Mouse (Mus musculus) small intestine, adult 2 months (tissue): ENCODE measurements around the gene Mthfr. TPM values are rescaled to one million over a fixed set of nuclear protein-coding genes. Genes with fewer than 3 reads are reported as not detected.

Source experiments
- H3K27ac ChIP-seq: fragments of 200-500 bp; 2 replicates; pipeline ENCODE4 v1.5.1; 2012; ENCODE audit warnings: low read depth, low read length, control low read depth, inconsistent platforms; ENCODE audit not compliant: insufficient read depth
- H3K27me3 ChIP-seq: fragments of 200-500 bp; 2 replicates; pipeline ENCODE4 v1.6.1; 2012; ENCODE audit warnings: mild to moderate bottlenecking, moderate library complexity, low read length, inconsistent platforms; ENCODE audit not compliant: control insufficient read depth, insufficient read depth
- H3K36me3 ChIP-seq: fragments of 200-500 bp; 2 replicates; pipeline ENCODE4 v1.6.1; 2012; ENCODE audit warnings: mild to moderate bottlenecking, low read length, control low read depth, inconsistent platforms; ENCODE audit not compliant: control insufficient read depth, insufficient read depth
- H3K4me1 ChIP-seq: fragments of 200-500 bp; 2 replicates; pipeline ENCODE4 v1.6.1; 2012; ENCODE audit warnings: low read length, inconsistent platforms, mixed read lengths; ENCODE audit not compliant: control insufficient read depth, insufficient read depth, insufficient read length
- H3K4me3 ChIP-seq: fragments of 200-500 bp; 2 replicates; pipeline ENCODE4 v1.5.1; 2012; ENCODE audit warnings: low read depth, mild to moderate bottlenecking, control low read depth, inconsistent platforms, low read length, moderate library complexity
- CTCF ChIP-seq: fragments of 200-500 bp; IDR thresholded peaks from 2 replicates; pipeline ENCODE4 v1.5.1; 2012; ENCODE audit warnings: low read depth, mild to moderate bottlenecking, control low read depth, inconsistent platforms, low read length, moderate library complexity, mixed read lengths; ENCODE audit not compliant: insufficient replicate concordance, insufficient read length; ENCODE audit errors: extremely low read depth
- POLR2A ChIP-seq: fragments of 200-500 bp; IDR thresholded peaks from 2 replicates; pipeline ENCODE4 v1.6.1; 2012; ENCODE audit warnings: low read depth, mild to moderate bottlenecking, control low read depth, inconsistent platforms, low read length, moderate library complexity
- WGBS: fragments of 180-500 bp; shearing (Covaris S2); methylation state at CpG from one replicate; pipeline ENCODE4 v1.1.7; 2018; 5-methylcytosine and 5-hydroxymethylcytosine counted together
- polyA plus RNA-seq: library from polyadenylated mRNA; depleted of rRNA; stranded (reverse); fragments of >200 nt; gene quantifications from 2 replicates; pipeline ENCODE4 v1.2.3, GENCODE M21; 2012; rRNA removed

The Mthfr gene
- polyA plus RNA-seq, 1 experiment, result 8.8 TPM

DNA sequence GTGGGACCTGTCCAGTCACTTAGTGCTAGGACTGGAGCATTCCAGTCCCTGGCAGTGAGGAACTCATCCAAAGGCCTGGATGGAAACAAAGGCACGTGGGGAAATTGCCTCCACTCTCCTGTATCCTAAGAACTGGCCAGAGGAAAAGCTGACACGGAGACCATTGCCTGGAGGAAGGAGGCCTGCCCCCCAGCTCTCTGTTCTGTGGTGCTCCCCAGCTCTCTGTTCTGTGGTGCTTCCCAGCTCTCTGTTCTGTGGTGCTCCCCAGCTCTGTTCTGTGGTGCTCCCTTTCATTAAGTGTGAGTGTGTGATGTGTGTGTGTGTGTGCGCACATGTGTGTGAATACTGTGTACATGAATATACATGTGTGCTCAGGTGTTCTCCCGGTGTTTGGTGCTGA lies 56.2 kb downstream of the Mthfr start:
- no peak for TF ChIP-seq CTCF
- TF ChIP-seq POLR2A, result no peak
- 72% methylated on average over 4 of the region's 4 CpGs for WGBS
- H3K27ac ChIP-seq, result no peak overlapping the region
- H3K4me3 ChIP-seq, result no peak overlapping the region
- no peaks in the 10 kb centered on the region for H3K36me3 ChIP-seq
- no peaks in the 10 kb centered on the region for H3K27me3 ChIP-seq
- no peaks in the 10 kb centered on the region for H3K4me1 ChIP-seq

DNA sequence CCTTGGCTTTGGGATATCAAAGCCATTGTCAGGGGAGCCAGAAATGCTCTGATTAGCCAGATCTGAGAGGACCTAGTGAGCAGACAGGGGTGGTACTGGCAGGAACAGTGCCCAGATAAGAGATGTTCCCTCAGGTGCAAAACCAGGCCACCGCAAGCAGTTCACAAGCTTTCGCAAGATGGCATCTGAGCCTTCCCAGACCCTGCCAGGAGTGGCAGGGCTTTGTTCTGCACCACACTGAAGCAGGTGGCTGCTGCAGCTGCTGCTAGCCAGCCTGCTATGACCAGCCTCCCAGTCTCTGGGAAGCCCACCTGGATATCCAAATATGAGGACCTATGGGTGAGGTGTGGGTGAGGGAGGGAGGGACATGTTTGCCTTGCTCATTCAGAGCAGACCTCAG lies 59.1 kb downstream of the Mthfr start:
- no peaks in the 10 kb centered on the region for H3K4me1 ChIP-seq
- H3K27me3 ChIP-seq, result no peaks in the 10 kb centered on the region
- no peak overlapping the region for H3K27ac ChIP-seq
- no peak overlapping the region for H3K4me3 ChIP-seq
- H3K36me3 ChIP-seq, result no peaks in the 10 kb centered on the region
- TF ChIP-seq POLR2A (no peak), CTCF (no peak)
- WGBS, result 93% methylated on average over 2 of the region's 2 CpGs

DNA sequence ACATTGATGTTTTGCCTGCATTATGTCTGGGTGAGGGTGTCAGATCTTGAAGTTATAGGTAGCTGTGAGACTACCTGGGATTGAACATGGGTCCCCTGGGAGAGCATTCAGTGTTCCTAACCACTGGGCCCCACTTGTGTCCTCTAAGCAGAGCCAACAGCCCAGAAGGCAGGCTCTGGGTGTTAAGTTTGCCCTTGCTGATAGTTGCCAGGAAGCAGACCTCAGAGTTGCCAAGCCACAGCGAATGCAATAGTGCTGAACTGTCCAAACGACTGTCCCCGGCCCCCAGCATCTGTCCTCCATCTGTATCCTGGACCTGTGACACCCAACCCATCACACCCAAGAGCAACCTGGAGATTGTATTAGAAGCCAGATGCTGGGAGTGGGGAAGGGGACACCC lies 59.8 kb downstream of the Mthfr start:
- Histone ChIP-seq H3K36me3 (no peaks in the 10 kb centered on the region), H3K27ac (no peak overlapping the region), H3K27me3 (no peaks in the 10 kb centered on the region), H3K4me1 (no peaks in the 10 kb centered on the region), H3K4me3 (no peak overlapping the region)
- TF ChIP-seq CTCF, result no peak
- no peak for TF ChIP-seq POLR2A
- 64% methylated on average over 3 of the region's 3 CpGs for WGBS

DNA sequence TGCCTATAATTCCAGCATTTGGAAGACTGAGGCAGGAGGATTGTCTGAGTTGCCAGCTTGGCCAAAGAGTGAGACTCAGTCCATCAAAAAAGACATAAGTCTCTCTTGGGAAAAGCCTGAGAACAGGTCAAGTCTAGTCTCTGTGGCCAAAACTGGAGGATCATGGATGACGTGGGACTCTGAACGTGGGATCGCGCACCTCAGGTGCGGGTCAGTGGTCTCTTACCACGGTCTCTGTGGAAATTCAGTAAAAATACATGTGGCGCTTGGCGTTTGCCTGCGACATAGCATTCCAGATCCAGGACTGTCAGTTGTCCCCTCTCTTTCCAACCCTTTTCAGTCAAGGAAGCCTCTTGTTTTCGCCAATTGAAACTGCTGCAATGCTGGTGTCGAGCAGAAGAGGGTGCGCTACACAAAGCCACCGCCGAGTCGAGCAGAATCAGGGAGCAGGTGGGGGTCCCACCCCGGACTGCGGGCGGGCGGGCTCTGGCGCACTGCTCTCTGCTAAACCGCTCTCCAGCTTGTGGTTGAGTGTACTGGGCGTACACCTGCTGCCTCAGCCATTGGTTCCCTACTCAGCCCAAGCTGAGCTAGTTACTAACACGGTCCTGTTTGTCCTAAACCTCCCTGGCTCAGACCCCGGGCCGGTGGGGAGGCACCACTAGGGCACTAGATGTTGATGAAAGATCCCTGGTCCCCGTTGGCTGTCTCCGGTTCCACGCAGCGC lies 63.1 kb downstream of the Mthfr start:
- Histone ChIP-seq H3K4me3 (peak overlapping the region; percentile 41), H3K4me1 (no peaks in the 10 kb centered on the region), H3K27me3 (no peaks in the 10 kb centered on the region), H3K36me3 (no peaks in the 10 kb centered on the region), H3K27ac (no peak overlapping the region)
- WGBS, result 19% methylated on average over 29 of the region's 29 CpGs
- TF ChIP-seq POLR2A, result no peak
- TF ChIP-seq CTCF, result peak; percentile 28; the same call in 1 of the 2 replicates

DNA sequence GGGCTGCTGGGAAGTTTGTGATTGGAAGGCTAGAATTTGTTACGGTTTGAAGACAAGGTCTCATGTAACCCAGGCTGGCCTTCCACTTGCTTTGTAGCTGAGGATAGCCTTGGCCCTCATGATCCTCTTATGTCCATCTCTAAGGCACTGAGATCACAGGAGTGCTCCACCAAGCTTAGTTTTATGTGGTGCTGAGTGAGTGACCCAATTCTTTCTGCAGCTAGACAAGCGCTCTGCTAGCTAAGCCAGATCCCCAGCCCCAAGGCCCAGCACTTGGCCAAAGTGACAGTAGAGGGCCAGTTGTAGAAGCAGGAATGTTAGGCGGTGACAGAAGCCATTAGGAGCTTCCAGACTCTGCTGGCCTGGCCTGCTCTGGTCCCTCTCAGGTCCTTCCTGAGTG lies 65.3 kb downstream of the Mthfr start:
- WGBS, result 91% methylated on average over 3 of the region's 3 CpGs
- TF ChIP-seq POLR2A (no peak), CTCF (no peak)
- H3K36me3 ChIP-seq, result no peaks in the 10 kb centered on the region
- no peaks in the 10 kb centered on the region; the same call in 1 of the 2 replicates for H3K4me1 ChIP-seq
- no peak overlapping the region for H3K27ac ChIP-seq
- H3K27me3 ChIP-seq, result no peaks in the 10 kb centered on the region
- no peak overlapping the region for H3K4me3 ChIP-seq

DNA sequence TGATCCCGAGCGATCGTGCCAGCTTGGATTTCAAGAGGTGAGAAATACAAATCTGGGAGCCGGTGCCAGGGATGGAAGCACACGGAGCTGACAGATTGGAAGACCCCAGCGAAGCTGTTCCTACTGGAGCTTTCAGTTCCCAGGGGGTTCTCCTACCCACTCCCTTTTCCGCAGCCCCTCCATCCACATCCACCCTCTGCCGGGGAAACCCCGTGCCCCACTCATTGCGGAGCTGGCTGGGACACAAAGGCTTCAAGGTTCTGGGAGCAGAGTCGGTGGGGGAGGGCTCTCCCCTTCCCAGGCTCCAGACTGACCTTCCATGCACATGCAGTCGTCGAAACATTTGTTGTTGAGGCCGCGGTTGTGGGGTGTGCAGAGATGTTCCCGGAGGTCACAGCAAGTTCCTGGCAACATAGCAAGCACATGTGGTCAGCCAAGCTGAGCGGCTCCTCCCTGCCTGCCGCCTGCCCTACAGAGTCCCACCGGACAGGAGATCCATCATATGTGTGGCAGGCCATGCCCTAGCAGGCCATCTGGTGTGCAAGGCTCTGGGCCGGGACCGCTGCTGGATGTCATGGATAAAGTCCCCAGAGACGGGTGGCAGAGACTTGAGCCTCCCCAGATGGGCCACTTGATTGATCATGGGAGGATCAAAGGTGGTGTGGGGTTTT lies 68.9 kb downstream of the Mthfr start:
- 50% methylated on average over 22 of the region's 22 CpGs for WGBS
- TF ChIP-seq POLR2A (no peak), CTCF (no peak)
- Histone ChIP-seq H3K4me3 (no peak overlapping the region), H3K27ac (no peak overlapping the region), H3K27me3 (no peaks in the 10 kb centered on the region), H3K4me1 (no peaks in the 10 kb centered on the region; the same call in 1 of the 2 replicates), H3K36me3 (no peaks in the 10 kb centered on the region)

DNA sequence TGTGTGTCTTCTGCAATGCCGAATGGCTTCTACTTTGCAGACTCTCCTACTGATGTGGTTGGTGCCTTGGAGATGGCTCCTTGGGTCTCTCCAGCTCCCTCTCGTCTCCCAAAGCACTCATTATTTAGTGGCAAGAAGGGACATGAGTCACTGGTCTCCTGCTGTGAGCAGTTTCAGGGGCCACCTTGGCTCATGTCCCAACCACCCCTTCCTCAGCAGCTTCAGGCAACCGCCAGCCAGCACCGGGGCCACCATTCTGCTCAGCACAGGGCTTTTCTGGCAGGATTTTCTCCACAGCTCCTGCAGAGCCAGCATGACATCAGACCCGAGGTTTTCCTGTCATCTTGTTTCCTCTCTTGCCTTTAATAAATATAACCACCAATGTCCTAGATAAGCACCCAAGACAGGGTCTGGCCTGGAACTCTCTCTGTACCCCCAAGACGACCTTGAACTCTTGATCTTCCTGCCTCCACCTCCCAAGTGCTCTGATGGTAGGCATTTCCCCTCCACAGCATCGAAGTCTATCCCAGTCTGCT lies 69.8 kb downstream of the Mthfr start:
- H3K4me1 ChIP-seq, result no peaks in the 10 kb centered on the region; the same call in 1 of the 2 replicates
- H3K27ac ChIP-seq, result no peak overlapping the region
- H3K36me3 ChIP-seq, result no peaks in the 10 kb centered on the region
- TF ChIP-seq CTCF (no peak), POLR2A (no peak)
- no peak overlapping the region for H3K4me3 ChIP-seq
- WGBS, result 49% methylated on average over 7 of the region's 7 CpGs
- H3K27me3 ChIP-seq, result no peaks in the 10 kb centered on the region

Other genes with a start within 250 kb of the Mthfr start
- gene Zfp984, start 229.3 kb upstream of the Mthfr start, polyA plus RNA-seq, result 0.09 TPM in 1 of 2 replicates, not detected in the other
- 0.05 and 0.13 TPM in 2 replicates for gene Zfp933, start 190.7 kb upstream of the Mthfr start, polyA plus RNA-seq
- 19.6 and 48.3 TPM in 2 replicates for gene Miip, start 170.3 kb upstream of the Mthfr start, polyA plus RNA-seq
- gene Fv1, start 170.1 kb upstream of the Mthfr start, polyA plus RNA-seq, result 0.41 and 0.58 TPM in 2 replicates
- gene Mfn2, start 134.4 kb upstream of the Mthfr start, polyA plus RNA-seq, result 38.0 and 72.8 TPM in 2 replicates
- gene Plod1, start 102.3 kb upstream of the Mthfr start, polyA plus RNA-seq, result 8.8 and 18.8 TPM in 2 replicates
- 97.5 and 209 TPM in 2 replicates for gene 2510039O18Rik, start 98.2 kb upstream of the Mthfr start, polyA plus RNA-seq
- gene Nppb, start 53.3 kb upstream of the Mthfr start, polyA plus RNA-seq, result not detected in 2 replicates
- not detected in 2 replicates for gene Nppa, start 38.4 kb upstream of the Mthfr start, polyA plus RNA-seq
- 2.7 and 2.8 TPM in 2 replicates for gene Clcn6, start 256 bp upstream of the Mthfr start, polyA plus RNA-seq
- 10.3 and 14.2 TPM in 2 replicates for gene Agtrap, start 49.0 kb downstream of the Mthfr start, polyA plus RNA-seq
- gene Mad2l2, start 91.3 kb downstream of the Mthfr start, polyA plus RNA-seq, result 7.1 and 17.8 TPM in 2 replicates
- gene Draxin, start 91.6 kb downstream of the Mthfr start, polyA plus RNA-seq, result 0.11 and 0.24 TPM in 2 replicates
- 22.8 and 57.9 TPM in 2 replicates for gene Fbxo6, start 113.1 kb downstream of the Mthfr start, polyA plus RNA-seq
- 7.3 and 17.7 TPM in 2 replicates for gene Fbxo44, start 121.4 kb downstream of the Mthfr start, polyA plus RNA-seq
- 0.55 and 0.67 TPM in 2 replicates for gene Fbxo2, start 121.5 kb downstream of the Mthfr start, polyA plus RNA-seq
- gene Disp3, start 248.9 kb downstream of the Mthfr start, polyA plus RNA-seq, result 0.06 TPM in 2 replicates